Mouse (Mus musculus) limb, embryonic 13.5 days (tissue): ENCODE measurements around the gene Olfr101. TPM values are rescaled to one million over a fixed set of nuclear protein-coding genes. Genes with fewer than 3 reads are reported as not detected.

ENCODE experiments used
- ATAC-seq: fragments of 200-750 bp; cut with Nextera tagmentation; 2 replicates; pipeline ENCODE4 v1.8.0; 2017; ENCODE audit warnings: low read depth, moderate number of reproducible peaks, moderate TSS enrichment; ENCODE audit not compliant: low FRiP score
- H3K27ac ChIP-seq: fragments of 300-500 bp; sonication (generic); 2 replicates; pipeline ENCODE4 v1.5.1; 2015; ENCODE audit warnings: inconsistent platforms, mild to moderate bottlenecking, moderate library complexity
- H3K27me3 ChIP-seq: fragments of 300-500 bp; sonication (generic); 2 replicates; pipeline ENCODE4 v1.6.1; 2015; ENCODE audit warnings: mild to moderate bottlenecking, inconsistent platforms
- H3K36me3 ChIP-seq: fragments of 300-500 bp; sonication (generic); 2 replicates; pipeline ENCODE4 v1.6.1; 2015; ENCODE audit warnings: inconsistent platforms, mild to moderate bottlenecking, moderate library complexity
- H3K4me1 ChIP-seq: fragments of 300-500 bp; sonication (generic); 2 replicates; pipeline ENCODE4 v1.6.1; 2015; ENCODE audit warnings: inconsistent platforms
- H3K4me2 ChIP-seq: fragments of 300-500 bp; sonication (generic); replicated peaks from 2 replicates; pipeline ENCODE4 v1.6.1; 2015; ENCODE audit warnings: inconsistent platforms, mild to moderate bottlenecking, moderate library complexity
- H3K4me3 ChIP-seq: fragments of 300-500 bp; sonication (generic); 2 replicates; pipeline ENCODE4 v1.5.1; 2015; ENCODE audit warnings: moderate library complexity, mild to moderate bottlenecking, inconsistent platforms
- H3K9ac ChIP-seq: fragments of 300-500 bp; sonication (generic); 2 replicates; pipeline ENCODE4 v1.6.1; 2015; ENCODE audit warnings: mild to moderate bottlenecking, inconsistent platforms
- H3K9me3 ChIP-seq: fragments of 300-500 bp; sonication (generic); 2 replicates; pipeline ENCODE4 v1.6.1; 2016; ENCODE audit warnings: inconsistent platforms
- WGBS: fragments of 180-500 bp; shearing (Covaris S2); methylation state at CpG from one replicate; pipeline ENCODE4 v1.1.7; 2015; 5-methylcytosine and 5-hydroxymethylcytosine counted together
- polyA plus RNA-seq: library from polyadenylated mRNA; unstranded; fragments of >200 nt; fragmentation: Nextera tagmentation; extraction: Ambion mirVana; gene quantifications from 2 replicates; pipeline ENCODE4 v1.2.1, GENCODE M21; 2015

Olfr101 gene
- polyA plus RNA-seq = not detected in 2 replicates

DNA sequence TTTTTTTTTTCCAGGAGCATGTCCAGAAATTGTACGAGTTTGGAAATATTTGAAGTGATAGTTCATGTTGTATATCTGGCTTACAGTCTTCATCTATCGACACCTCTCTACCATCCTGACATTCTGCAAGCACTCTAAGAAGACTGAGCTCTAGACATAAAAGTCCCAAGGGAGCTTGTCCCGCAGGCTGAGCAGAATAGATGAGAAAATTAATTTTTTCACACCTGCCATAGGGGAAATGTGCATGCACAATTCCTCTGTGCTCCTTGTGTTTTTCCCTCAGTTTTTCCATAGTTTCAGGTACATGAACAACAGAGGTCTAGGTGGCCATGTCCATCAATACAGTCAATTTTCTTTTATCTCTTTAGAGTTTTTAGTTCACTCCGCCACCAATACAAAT, at the start of gene Olfr101:
Olfr101 (minus strand) TSS at position 101 of the 400 bp plus-strand sequence.
- Histone ChIP-seq H3K4me2 (no peak within 1 kb of the TSS), H3K27me3 (no peaks in the 10 kb centered on the region), H3K4me1 (no peaks in the 10 kb centered on the region), H3K36me3 (no peaks in the 10 kb centered on the region), H3K9ac (no peak within 1 kb of the TSS), H3K4me3 (no peak within 1 kb of the TSS), H3K27ac (no peak within 1 kb of the TSS), H3K9me3 (no peaks in the 10 kb centered on the region)
- 83% methylated on average over 4 of the region's 4 CpGs for WGBS
- ATAC-seq = no peak

GRCm38 (mm10) chr17:37339598-37339997, 35.5 kb upstream of the Olfr101 start, which contains the start of gene Olfr103:
Olfr103 (minus strand) TSS chr17:37339698.
- no peak for ATAC-seq
- no peak within 1 kb of the TSS for H3K27ac ChIP-seq

DNA sequence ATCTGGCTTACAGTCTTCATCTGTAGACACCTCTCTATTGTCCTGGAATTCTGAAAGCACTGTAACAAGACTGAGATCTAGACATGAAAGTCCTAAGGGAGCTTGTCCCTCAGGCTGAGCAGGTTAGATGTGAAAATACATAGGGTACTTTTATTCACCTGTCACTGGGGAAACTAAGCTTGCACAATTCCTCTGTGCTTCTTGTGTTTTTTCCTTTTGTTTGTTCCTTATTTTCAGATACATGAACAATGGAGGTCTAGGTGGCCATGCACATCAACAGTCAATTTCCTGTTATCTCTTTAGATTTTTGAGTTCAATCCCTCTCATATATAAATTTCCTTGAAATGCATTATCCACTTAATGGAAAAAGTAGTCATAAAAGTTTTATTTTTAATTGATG, 12.8 kb upstream of the Olfr101 start, which contains the start of gene Olfr102:
Olfr102 (minus strand) TSS at position 101 of the 400 bp plus-strand sequence.
- Histone ChIP-seq H3K36me3 (no peaks in the 10 kb centered on the region), H3K4me2 (no peak within 1 kb of the TSS), H3K27ac (no peak within 1 kb of the TSS), H3K4me3 (no peak within 1 kb of the TSS), H3K4me1 (no peaks in the 10 kb centered on the region), H3K27me3 (no peaks in the 10 kb centered on the region), H3K9ac (no peak within 1 kb of the TSS), H3K9me3 (no peaks in the 10 kb centered on the region; the same call in 1 of the 2 replicates)
- no peak for ATAC-seq

More at GRCm38 (mm10) chr17:37339598-37339997, 35.5 kb upstream of the Olfr101 start, which contains the start of gene Olfr103:
- no peaks in the 10 kb centered on the region for H3K27me3 ChIP-seq
- H3K4me1 ChIP-seq = no peaks in the 10 kb centered on the region
- H3K9ac ChIP-seq = no peak within 1 kb of the TSS
- H3K4me3 ChIP-seq = no peak within 1 kb of the TSS
- no peak within 1 kb of the TSS for H3K4me2 ChIP-seq
- 84% methylated on average over 2 of the region's 2 CpGs for WGBS
- H3K36me3 ChIP-seq = no peaks in the 10 kb centered on the region
- H3K9me3 ChIP-seq = no peaks in the 10 kb centered on the region

DNA sequence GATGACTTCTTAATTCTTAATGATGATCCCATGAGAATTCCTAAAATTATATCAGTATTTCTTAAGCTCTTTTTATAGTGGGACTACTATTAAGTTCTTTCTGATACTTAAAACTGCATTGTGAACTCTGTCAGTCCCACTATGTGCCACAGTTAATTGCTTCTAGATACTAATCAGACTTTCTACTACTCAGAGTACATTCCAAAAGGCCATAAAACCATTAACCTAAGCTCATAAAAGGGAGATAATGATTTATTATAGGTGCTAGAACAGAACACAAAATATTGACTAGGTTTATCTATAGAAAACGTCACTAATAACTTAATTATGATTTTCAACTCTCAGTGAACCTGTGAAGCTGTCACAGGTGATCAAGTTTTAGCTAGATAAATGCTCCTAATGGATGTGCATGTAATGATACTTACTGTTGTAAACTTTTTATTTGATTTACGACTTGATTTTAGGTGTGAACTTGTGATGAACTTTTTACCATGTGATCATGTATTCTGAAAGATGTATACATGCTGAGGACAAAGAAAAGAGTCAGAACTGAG, 6.1 kb upstream of the Olfr101 start:
- Histone ChIP-seq H3K9me3 (no peaks in the 10 kb centered on the region), H3K4me2 (no peak overlapping the region), H3K4me3 (no peak overlapping the region), H3K4me1 (no peaks in the 10 kb centered on the region), H3K9ac (no peak overlapping the region), H3K36me3 (no peaks in the 10 kb centered on the region), H3K27ac (no peak overlapping the region), H3K27me3 (no peaks in the 10 kb centered on the region)
- ATAC-seq = no peak
- 36% methylated on average over 2 of the region's 2 CpGs for WGBS

GRCm38 (mm10) chr17:37308483-37308882, 4.4 kb upstream of the Olfr101 start:
- no peaks in the 10 kb centered on the region for H3K9me3 ChIP-seq
- no peak overlapping the region for H3K27ac ChIP-seq
- no peak overlapping the region for H3K9ac ChIP-seq
- H3K27me3 ChIP-seq = no peaks in the 10 kb centered on the region
- no peak for ATAC-seq
- no peaks in the 10 kb centered on the region for H3K36me3 ChIP-seq
- H3K4me2 ChIP-seq = no peak overlapping the region
- no peaks in the 10 kb centered on the region for H3K4me1 ChIP-seq
- no peak overlapping the region for H3K4me3 ChIP-seq
- 46% methylated on average over 4 of the region's 4 CpGs for WGBS

DNA sequence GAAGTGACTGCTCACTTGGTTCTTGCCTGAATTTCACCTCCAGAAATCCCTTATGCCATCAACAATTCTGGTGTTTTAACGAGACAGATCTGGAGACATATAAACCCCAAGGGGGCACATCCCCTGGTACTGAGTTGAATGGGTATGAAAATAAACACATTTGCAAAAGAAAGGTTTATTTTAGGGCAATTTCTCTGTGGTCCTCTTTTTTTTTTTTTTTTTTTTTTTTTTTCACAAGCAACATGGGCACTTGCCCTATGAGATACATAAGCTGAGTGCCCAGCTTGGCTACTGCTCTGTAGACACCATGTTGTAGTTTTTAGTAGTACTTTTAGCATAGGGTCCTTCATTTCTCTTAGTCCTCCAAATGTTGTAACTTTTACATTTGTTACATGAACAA, 20.8 kb downstream of the Olfr101 start, which contains the start of gene Olfr99:
Olfr99 (minus strand) TSS at position 101 of the 400 bp plus-strand sequence.
- WGBS = 71% methylated on average over 1 of the region's 1 CpGs
- no peak for ATAC-seq

DNA sequence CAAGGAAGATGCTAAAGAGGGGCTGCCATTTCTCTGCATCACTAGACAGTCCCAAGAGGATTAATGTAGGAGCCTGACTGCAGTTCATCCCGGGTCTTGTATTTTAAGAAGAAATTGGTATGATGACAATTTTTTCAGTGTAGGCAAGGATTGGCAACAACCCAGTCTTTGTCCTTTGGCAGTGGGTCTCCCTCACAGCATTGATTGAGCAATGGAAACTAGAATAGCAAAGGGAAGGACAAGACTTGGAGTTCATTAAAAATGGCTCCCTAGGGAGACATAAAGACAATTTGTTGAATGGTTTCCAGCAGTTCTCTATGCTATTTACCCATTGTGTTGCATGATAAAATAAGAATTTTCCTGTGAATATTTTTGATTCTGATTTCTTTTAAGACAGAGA, 23.8 kb downstream of the Olfr101 start:
- H3K4me1 ChIP-seq = no peaks in the 10 kb centered on the region
- no peak overlapping the region for H3K4me2 ChIP-seq
- no peak overlapping the region for H3K4me3 ChIP-seq
- no peak overlapping the region for H3K9ac ChIP-seq
- H3K9me3 ChIP-seq = no peaks in the 10 kb centered on the region
- no peak for ATAC-seq
- H3K27ac ChIP-seq = no peak overlapping the region
- H3K27me3 ChIP-seq = no peaks in the 10 kb centered on the region
- H3K36me3 ChIP-seq = no peaks in the 10 kb centered on the region
- WGBS = 85% methylated on average over 1 of the region's 1 CpGs

More for the DNA sequence above, 20.8 kb downstream of the Olfr101 start, which contains the start of gene Olfr99:
- H3K4me2 ChIP-seq = no peak within 1 kb of the TSS
- H3K36me3 ChIP-seq = no peaks in the 10 kb centered on the region
- H3K27ac ChIP-seq = no peak within 1 kb of the TSS
- no peak within 1 kb of the TSS for H3K4me3 ChIP-seq
- H3K9ac ChIP-seq = no peak within 1 kb of the TSS
- no peaks in the 10 kb centered on the region for H3K9me3 ChIP-seq
- no peaks in the 10 kb centered on the region for H3K4me1 ChIP-seq
- no peaks in the 10 kb centered on the region for H3K27me3 ChIP-seq

DNA sequence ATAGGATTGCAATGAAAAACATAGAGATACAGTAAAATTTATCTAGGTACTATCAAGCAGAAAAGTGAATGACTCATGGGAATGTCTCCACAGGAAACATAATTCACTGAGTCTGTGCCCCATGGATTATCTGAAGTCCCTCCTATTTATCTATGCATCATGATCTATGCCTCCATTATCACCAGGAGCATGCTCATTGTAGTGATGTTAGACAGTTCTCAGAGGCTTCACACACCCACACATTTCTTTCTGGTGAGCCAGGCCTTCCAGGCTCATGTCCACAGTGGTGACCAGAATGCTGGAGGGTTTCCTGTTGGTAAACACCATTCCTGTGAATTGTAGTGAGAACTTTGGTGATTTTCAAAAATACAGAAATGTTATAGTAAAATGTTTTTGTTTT, 27.5 kb downstream of the Olfr101 start:
- no peak overlapping the region for H3K27ac ChIP-seq
- ATAC-seq = no peak
- no peak overlapping the region for H3K9ac ChIP-seq
- no peaks in the 10 kb centered on the region for H3K36me3 ChIP-seq
- H3K4me3 ChIP-seq = no peak overlapping the region
- no peaks in the 10 kb centered on the region for H3K4me1 ChIP-seq
- H3K27me3 ChIP-seq = no peaks in the 10 kb centered on the region
- H3K4me2 ChIP-seq = no peak overlapping the region
- H3K9me3 ChIP-seq = no peaks in the 10 kb centered on the region

GRCm38 (mm10) chr17:37275626-37276248, 28.4 kb downstream of the Olfr101 start:
- H3K27me3 ChIP-seq = peaks cover 3% of the 10 kb centered on the region; the same call in 1 of the 2 replicates
- H3K36me3 ChIP-seq = no peaks in the 10 kb centered on the region
- no peak overlapping the region for H3K27ac ChIP-seq
- no peak for ATAC-seq
- no peak overlapping the region for H3K4me2 ChIP-seq
- H3K9ac ChIP-seq = no peak overlapping the region
- H3K4me3 ChIP-seq = no peak overlapping the region
- H3K9me3 ChIP-seq = no peaks in the 10 kb centered on the region
- H3K4me1 ChIP-seq = no peaks in the 10 kb centered on the region
- 72% methylated on average over 2 of the region's 2 CpGs for WGBS

- Histone ChIP-seq H3K9me3 (no peaks in the 10 kb centered on the region), H3K36me3 (no peaks in the 10 kb centered on the region), H3K27ac (no peak overlapping the region), H3K4me1 (no peaks in the 10 kb centered on the region), H3K4me3 (peak overlapping the region; percentile 48), H3K9ac (peak overlapping the region; percentile 48; the same call in 1 of the 2 replicates), H3K4me2 (peak overlapping the region; percentile 77), H3K27me3 (peaks cover 5% of the 10 kb centered on the region; the same call in 1 of the 2 replicates)
- 65% methylated on average over 8 of the region's 8 CpGs for WGBS
- 0 out of 2 replicates have a peak, but pooled peaks have one; percentile 20 for ATAC-seq
These were observed 33.4 kb downstream of the Olfr101 start for GRCm38 (mm10) chr17:37270702-37271092.

DNA sequence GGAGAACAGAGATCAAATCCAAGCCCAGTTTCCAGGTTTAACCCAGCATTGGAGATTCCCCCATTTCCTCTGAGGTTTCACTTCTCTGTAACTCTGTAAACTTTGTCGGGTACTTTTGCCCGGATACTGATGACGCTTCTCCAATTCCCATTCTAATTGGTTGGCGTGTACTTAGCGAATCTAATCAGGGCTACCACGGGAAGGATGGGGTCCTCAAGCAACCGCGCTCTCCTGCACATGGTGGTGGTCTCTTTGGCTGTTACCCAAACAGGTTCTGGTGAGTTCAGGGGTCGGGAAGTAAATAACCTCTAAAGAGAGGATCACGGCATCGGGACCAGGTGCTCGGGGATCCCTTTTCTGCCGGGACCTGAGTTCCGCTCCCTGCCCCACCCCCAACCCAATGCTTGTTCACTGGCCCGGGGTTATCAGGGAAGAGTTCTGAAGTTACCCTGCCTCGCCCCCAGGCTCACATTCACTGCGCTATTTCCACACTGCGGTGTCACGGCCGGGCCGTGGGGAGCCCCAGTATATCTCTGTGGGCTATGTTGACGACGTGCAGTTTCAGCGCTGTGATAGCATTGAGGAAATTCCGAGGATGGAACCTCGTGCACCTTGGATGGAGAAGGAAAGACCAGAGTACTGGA, 33.9 kb downstream of the Olfr101 start, which contains the start of gene H2-M3:
H2-M3 (plus strand) TSS at position 163 of the 644 bp plus-strand sequence.
- Histone ChIP-seq H3K4me2 (peak within 1 kb of the TSS; percentile 77), H3K36me3 (no peaks in the 10 kb centered on the region), H3K4me1 (no peaks in the 10 kb centered on the region), H3K27me3 (peaks cover 5% of the 10 kb centered on the region; the same call in 1 of the 2 replicates), H3K27ac (no peak within 1 kb of the TSS), H3K4me3 (peak within 1 kb of the TSS; percentile 48), H3K9ac (peak within 1 kb of the TSS; percentile 48; the same call in 1 of the 2 replicates), H3K9me3 (no peaks in the 10 kb centered on the region)
- 4% methylated on average over 26 of the region's 26 CpGs for WGBS
- peak; percentile 94 for ATAC-seq

DNA sequence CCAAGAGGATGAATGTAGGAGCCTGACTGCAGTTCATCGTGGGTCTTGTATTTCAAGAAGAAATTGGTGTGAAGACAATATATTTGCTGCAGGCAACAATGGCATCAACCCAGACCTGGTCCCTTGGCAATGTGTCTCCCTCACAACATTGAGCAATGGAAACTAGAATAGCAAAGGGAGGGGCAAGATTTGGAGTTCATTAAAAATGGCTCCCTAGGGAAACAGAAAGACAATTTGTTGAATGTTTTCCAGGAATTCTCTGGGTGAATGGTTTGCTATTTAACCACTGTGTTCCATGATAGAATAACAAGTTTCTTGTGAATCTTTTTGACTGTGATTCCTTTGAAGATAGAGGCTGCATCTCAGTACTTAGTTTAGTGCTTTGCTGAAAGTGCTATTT, 40.5 kb downstream of the Olfr101 start, which contains the start of gene Olfr98:
Olfr98 (minus strand) TSS at position 124 of the 400 bp plus-strand sequence.
- Histone ChIP-seq H3K4me2 (no peak within 1 kb of the TSS), H3K9ac (no peak within 1 kb of the TSS), H3K4me3 (no peak within 1 kb of the TSS), H3K9me3 (no peaks in the 10 kb centered on the region), H3K27me3 (no peaks in the 10 kb centered on the region), H3K36me3 (no peaks in the 10 kb centered on the region), H3K4me1 (no peaks in the 10 kb centered on the region), H3K27ac (no peak within 1 kb of the TSS)
- no peak for ATAC-seq
- WGBS = 84% methylated on average over 1 of the region's 1 CpGs
